Mouse (Mus musculus) left cerebral cortex, postnatal 14 days (tissue): Measurements from ENCODE around the gene Olfr1135. TPM values are rescaled to one million over a fixed set of nuclear protein-coding genes. Genes with fewer than 3 reads are reported as not detected.

ENCODE experiments used
- DNase-seq, 2 experiments: peaks; one replicate each; pipeline ENCODE4 v3.0.0; 2021 to 2022; ENCODE audit warnings: low spot score in 2 of 2, mixed read lengths in 1 of 2
- intact Hi-C: fragments of 180-260 bp; cut with DNase I; formaldehyde crosslinking; loops from one replicate; pipeline ENCODE4 v1.15.1; 2025
- long read RNA-seq, 2 experiments: library from polyadenylated mRNA; stranded (forward); transcript quantifications; one replicate each; pipeline ENCODE4 v2.0.0; 2021
- total RNA-seq, 2 experiments: library from RNA; stranded (reverse); gene quantifications; 2 replicates each; pipeline ENCODE4 v1.2.3; 2021

The Olfr1135 gene
- total RNA-seq = not detected
- long read RNA-seq, experiment 1 = 0 reads
- long read RNA-seq, experiment 2 = 0 reads

- no peak for DNase-seq
- intact Hi-C loops = no loop called here
Observed at GRCm38 (mm10) chr2:87673564-87673963, at the start of gene Olfr1135. Gene Olfr1135 (minus strand): TSS chr2:87673664.

GRCm38 (mm10) chr2:87713079-87713478 lies 39.6 kb upstream of the Olfr1135 start, which contains the start of gene Olfr1137:
Gene Olfr1137 (minus strand): TSS chr2:87713179.
- intact Hi-C loops = no loop called here
- DNase-seq = no peak

GRCm38 (mm10) chr2:87693847-87694246 lies 20.4 kb upstream of the Olfr1135 start, which contains the start of gene Olfr1136:
Gene Olfr1136 (minus strand): TSS chr2:87693947.
- intact Hi-C loops = no loop called here
- DNase-seq = no peak

GRCm38 (mm10) chr2:87658360-87658759 lies 15.1 kb downstream of the Olfr1135 start, which contains the start of gene Olfr1134:
Gene Olfr1134 (minus strand): TSS chr2:87658460.
- no peak for DNase-seq
- intact Hi-C loops = no loop called here

GRCm38 (mm10) chr2:87647274-87647673 lies 26.2 kb downstream of the Olfr1135 start, which contains the start of gene Olfr1133:
Gene Olfr1133 (minus strand): TSS chr2:87647374.
- DNase-seq = no peak
- intact Hi-C loops = no loop called here

- DNase-seq = no peak
- intact Hi-C loops = no loop called here
Observed at GRCm38 (mm10) chr2:87642441-87642840, 31.0 kb downstream of the Olfr1135 start.

- DNase-seq = no peak
- intact Hi-C loops = no loop called here
Observed at GRCm38 (mm10) chr2:87637435-87637834, 36.0 kb downstream of the Olfr1135 start, which contains the start of gene Olfr1132. Gene Olfr1132 (minus strand): TSS chr2:87637535.

- intact Hi-C loops = no loop called here
- DNase-seq = no peak
Observed at GRCm38 (mm10) chr2:87626804-87627203, 46.7 kb downstream of the Olfr1135 start, which contains the start of gene Olfr1131. Gene Olfr1131 (plus strand): TSS chr2:87627104.

Other genes starting within 250 kb of the Olfr1135 start
- not detected for gene Olfr1124, start 243.4 kb downstream of the Olfr1135 start, total RNA-seq
- not detected for gene Olfr1126, start 219.7 kb downstream of the Olfr1135 start, total RNA-seq
- not detected for gene Pramel7, start 176.6 kb downstream of the Olfr1135 start, total RNA-seq
- gene Pramel6, start 167.1 kb downstream of the Olfr1135 start, total RNA-seq = not detected
- not detected for gene Olfr153, start 141.9 kb downstream of the Olfr1135 start, total RNA-seq
- not detected for gene Olfr1128, start 128.1 kb downstream of the Olfr1135 start, total RNA-seq
- not detected for gene Olfr1129, start 99.8 kb downstream of the Olfr1135 start, total RNA-seq
- not detected for gene Olfr1130, start 67.5 kb downstream of the Olfr1135 start, total RNA-seq
- gene Olfr1131, start 46.6 kb downstream of the Olfr1135 start, total RNA-seq = not detected
- gene Olfr1132, start 36.1 kb downstream of the Olfr1135 start, total RNA-seq = not detected
- not detected for gene Olfr1133, start 26.3 kb downstream of the Olfr1135 start, total RNA-seq
- gene Olfr1134, start 15.2 kb downstream of the Olfr1135 start, total RNA-seq = not detected
- not detected for gene Olfr1136, start 20.3 kb upstream of the Olfr1135 start, total RNA-seq
- not detected for gene Olfr1137, start 39.5 kb upstream of the Olfr1135 start, total RNA-seq
- gene Olfr1138, start 66.3 kb upstream of the Olfr1135 start, total RNA-seq = not detected
- not detected for gene Olfr1140, start 70.1 kb upstream of the Olfr1135 start, total RNA-seq
- not detected for gene Olfr1141, start 80.3 kb upstream of the Olfr1135 start, total RNA-seq
- gene Olfr152, start 105.8 kb upstream of the Olfr1135 start, total RNA-seq = not detected
- gene Olfr1143, start 126.9 kb upstream of the Olfr1135 start, total RNA-seq = not detected
- not detected for gene Olfr1145, start 136.2 kb upstream of the Olfr1135 start, total RNA-seq
- not detected for gene Olfr1148, start 156.9 kb upstream of the Olfr1135 start, total RNA-seq
- not detected for gene Olfr1150-ps1, start 170.3 kb upstream of the Olfr1135 start, total RNA-seq
- not detected for gene Olfr1151, start 182.2 kb upstream of the Olfr1135 start, total RNA-seq
- not detected for gene Olfr1152, start 192.8 kb upstream of the Olfr1135 start, total RNA-seq
- gene Olfr1153, start 221.3 kb upstream of the Olfr1135 start, total RNA-seq = not detected
- gene Olfr1154, start 231.5 kb upstream of the Olfr1135 start, total RNA-seq = not detected